Mouse (Mus musculus) testis, adult 2 months (tissue): Measurements from ENCODE around the gene Arhgef17.

ENCODE experiments used
- CTCF ChIP-seq: fragments of 200-500 bp; IDR thresholded peaks from 2 replicates; pipeline ENCODE4 v1.5.1; 2012; ENCODE audit warnings: low read depth, mild to moderate bottlenecking, inconsistent platforms, low read length, moderate library complexity; ENCODE audit not compliant: control insufficient read depth, insufficient read depth, insufficient replicate concordance
- POLR2A ChIP-seq: fragments of 200-500 bp; IDR thresholded peaks from 2 replicates; pipeline ENCODE4 v1.6.1; 2012; ENCODE audit warnings: low read depth, mild to moderate bottlenecking, inconsistent platforms, low read length, moderate library complexity; ENCODE audit not compliant: control insufficient read depth

GRCm38 (mm10) chr7:100960462-100960861 is 28.6 kb upstream of the Arhgef17 start:
- no peak for TF ChIP-seq CTCF
- TF ChIP-seq POLR2A = no peak
